Mouse (Mus musculus) kidney, embryonic 14.5 days (tissue): ENCODE results near the gene Homer2. TPM values are rescaled to one million over a fixed set of nuclear protein-coding genes. Genes with fewer than 3 reads are reported as not detected.

Source experiments
- ATAC-seq: fragments of 200-750 bp; cut with Nextera tagmentation; 2 replicates; pipeline ENCODE4 v1.8.0; 2017; ENCODE audit warnings: moderate number of reproducible peaks, mild to moderate bottlenecking, moderate TSS enrichment, moderate library complexity; ENCODE audit not compliant: low FRiP score, low TSS enrichment
- H3K27ac ChIP-seq: fragments of 300-500 bp; sonication (generic); 2 replicates; pipeline ENCODE4 v1.5.1; 2014; ENCODE audit warnings: low read depth, mild to moderate bottlenecking, low read length, moderate library complexity, mixed read lengths
- H3K27me3 ChIP-seq: fragments of 300-500 bp; sonication (generic); 2 replicates; pipeline ENCODE4 v1.6.1; 2014; ENCODE audit warnings: mild to moderate bottlenecking, low read length; ENCODE audit not compliant: control insufficient read depth, insufficient read depth
- H3K36me3 ChIP-seq: fragments of 300-500 bp; sonication (generic); 2 replicates; pipeline ENCODE4 v1.6.1; 2014; ENCODE audit warnings: low read length, mixed read lengths; ENCODE audit not compliant: control insufficient read depth, insufficient read depth
- H3K4me1 ChIP-seq: fragments of 300-500 bp; sonication (generic); 2 replicates; pipeline ENCODE4 v1.6.1; 2014; ENCODE audit warnings: low read length, mixed read lengths; ENCODE audit not compliant: control insufficient read depth, insufficient read depth
- H3K4me2 ChIP-seq: fragments of 300-500 bp; sonication (generic); replicated peaks from 2 replicates; pipeline ENCODE4 v1.6.1; 2014; ENCODE audit warnings: low read depth, mild to moderate bottlenecking, low read length
- H3K4me3 ChIP-seq: fragments of 300-500 bp; sonication (generic); 2 replicates; pipeline ENCODE4 v1.5.1; 2014; ENCODE audit warnings: mild to moderate bottlenecking, low read length
- H3K9ac ChIP-seq: fragments of 300-500 bp; sonication (generic); 2 replicates; pipeline ENCODE4 v1.6.1; 2014; ENCODE audit warnings: low read depth, mild to moderate bottlenecking, low read length, moderate library complexity
- H3K9me3 ChIP-seq: fragments of 300-500 bp; sonication (generic); 2 replicates; pipeline ENCODE4 v1.6.1; 2016; ENCODE audit warnings: low read length; ENCODE audit not compliant: control insufficient read depth
- WGBS: fragments of 180-500 bp; shearing (Covaris S2); extraction: QIAGEN DNeasy Blood & Tissue Kit; methylation state at CpG from one replicate; pipeline ENCODE4 v1.1.7; 2014; 5-methylcytosine and 5-hydroxymethylcytosine counted together
- polyA plus RNA-seq: library from polyadenylated mRNA; unstranded; fragments of >200 nt; fragmentation: Nextera tagmentation; extraction: Ambion mirVana; gene quantifications from 2 replicates; pipeline ENCODE4 v1.2.1, GENCODE M21; 2014

Gene Homer2
- polyA plus RNA-seq, 1 experiment from 2014 or later = 14.5 TPM

- no peaks in the 10 kb centered on the region for H3K36me3 ChIP-seq
- H3K27me3 ChIP-seq = no peaks in the 10 kb centered on the region
- H3K27ac ChIP-seq = no peak overlapping the region
- no peak overlapping the region for H3K9ac ChIP-seq
- H3K4me3 ChIP-seq = no peak overlapping the region
- 70% methylated on average over 8 of the region's 8 CpGs for WGBS
- no peaks in the 10 kb centered on the region for H3K4me1 ChIP-seq
- ATAC-seq = no peak
- H3K4me2 ChIP-seq = no peak overlapping the region
- H3K9me3 ChIP-seq = no peaks in the 10 kb centered on the region
These were observed 147.0 kb downstream of the Homer2 start for GRCm38 (mm10) chr7:81560101-81561049.

DNA sequence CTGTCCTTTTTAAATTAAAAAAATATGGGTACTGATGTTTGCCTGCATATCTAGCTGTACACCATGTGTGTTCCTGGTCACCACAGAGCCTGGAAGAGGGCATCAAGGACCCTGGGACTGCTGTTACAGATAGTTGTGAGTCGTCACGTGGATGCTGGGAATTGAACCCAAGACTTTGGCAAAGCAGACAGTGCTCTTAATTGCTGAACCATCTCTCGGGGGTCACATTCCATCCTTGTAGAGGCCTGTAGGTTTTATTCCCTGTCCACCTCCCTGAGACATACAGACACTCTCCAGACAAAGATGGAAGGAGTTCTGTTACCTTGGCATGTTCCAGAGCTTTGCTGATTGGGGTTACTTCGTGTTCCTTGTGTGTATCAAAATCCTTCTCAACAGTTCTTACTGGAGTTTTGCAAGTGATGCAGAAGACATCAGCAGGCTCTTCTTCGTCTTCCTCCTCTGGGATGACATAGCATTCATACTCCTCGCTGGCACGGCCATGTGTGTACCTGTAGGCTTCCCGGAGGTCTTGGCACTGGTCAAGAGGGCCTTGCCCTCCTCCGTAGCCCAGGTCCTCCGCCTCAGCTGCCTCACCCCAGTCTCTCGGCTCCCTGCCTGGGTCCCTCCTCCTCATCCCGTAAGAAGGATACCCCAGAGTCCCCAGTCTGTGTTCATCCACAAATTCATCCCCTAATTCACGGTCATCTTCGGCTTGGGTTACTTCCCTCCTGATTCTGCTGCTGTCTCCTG lies 147.9 kb downstream of the Homer2 start:
- WGBS = 88% methylated on average over 14 of the region's 14 CpGs
- no peak for ATAC-seq
- Histone ChIP-seq H3K9ac (no peak overlapping the region), H3K4me2 (no peak overlapping the region), H3K27me3 (no peaks in the 10 kb centered on the region), H3K9me3 (no peaks in the 10 kb centered on the region), H3K36me3 (no peaks in the 10 kb centered on the region), H3K27ac (no peak overlapping the region), H3K4me1 (no peaks in the 10 kb centered on the region), H3K4me3 (no peak overlapping the region)

GRCm38 (mm10) chr7:81557985-81558360 lies 149.4 kb downstream of the Homer2 start:
- 71% methylated on average over 4 of the region's 4 CpGs for WGBS
- Histone ChIP-seq H3K4me3 (no peak overlapping the region), H3K27ac (no peak overlapping the region), H3K9ac (no peak overlapping the region), H3K4me2 (no peak overlapping the region), H3K9me3 (no peaks in the 10 kb centered on the region), H3K4me1 (no peaks in the 10 kb centered on the region), H3K36me3 (no peaks in the 10 kb centered on the region), H3K27me3 (no peaks in the 10 kb centered on the region)
- ATAC-seq = no peak

DNA sequence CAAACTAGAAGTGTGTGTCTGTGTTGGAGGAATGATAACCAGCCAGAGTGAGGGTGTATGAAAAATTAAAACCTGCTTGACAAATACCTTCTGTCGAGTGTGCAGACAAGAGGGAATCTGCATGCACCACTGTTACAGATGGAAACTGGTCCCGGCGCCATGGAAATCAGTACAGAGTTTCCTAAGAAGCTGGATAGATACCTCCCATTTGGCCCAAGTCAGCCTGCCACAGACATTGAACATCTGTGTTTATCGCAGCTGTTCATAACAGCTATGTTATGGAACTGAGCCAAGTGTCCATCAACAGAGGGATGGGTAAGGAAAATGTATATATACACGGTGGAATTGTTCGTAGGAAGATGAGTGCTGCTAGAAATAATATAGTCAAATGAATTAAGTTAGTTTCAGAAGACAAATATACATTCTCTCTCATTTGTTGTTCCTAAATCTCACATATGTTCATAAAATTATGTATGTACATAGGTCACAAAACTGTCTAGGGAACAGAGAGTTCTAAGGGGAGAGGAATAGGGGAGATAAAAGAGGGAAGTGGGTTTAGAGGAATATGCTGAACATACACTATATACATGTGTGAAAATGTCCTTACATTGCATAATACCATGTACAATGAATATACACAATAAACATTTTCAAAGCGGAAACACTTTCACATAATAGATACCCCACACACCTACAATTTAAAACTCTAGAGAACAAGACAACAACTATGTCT lies 149.9 kb downstream of the Homer2 start:
- no peak overlapping the region for H3K4me2 ChIP-seq

GRCm38 (mm10) chr7:81556839-81557238 lies 150.5 kb downstream of the Homer2 start:
- Histone ChIP-seq H3K27me3 (no peaks in the 10 kb centered on the region), H3K4me2 (no peak overlapping the region), H3K36me3 (no peaks in the 10 kb centered on the region), H3K4me1 (no peaks in the 10 kb centered on the region), H3K27ac (no peak overlapping the region), H3K9me3 (no peaks in the 10 kb centered on the region), H3K9ac (no peak overlapping the region), H3K4me3 (no peak overlapping the region)
- no peak for ATAC-seq
- 87% methylated on average over 4 of the region's 4 CpGs for WGBS

More for the DNA sequence above, 149.9 kb downstream of the Homer2 start:
- WGBS = 73% methylated on average over 7 of the region's 7 CpGs
- no peaks in the 10 kb centered on the region for H3K36me3 ChIP-seq
- no peaks in the 10 kb centered on the region for H3K9me3 ChIP-seq
- ATAC-seq = no peak
- no peaks in the 10 kb centered on the region for H3K27me3 ChIP-seq
- no peak overlapping the region for H3K9ac ChIP-seq
- H3K27ac ChIP-seq = no peak overlapping the region
- no peak overlapping the region for H3K4me3 ChIP-seq
- H3K4me1 ChIP-seq = no peaks in the 10 kb centered on the region

GRCm38 (mm10) chr7:81554369-81554768 lies 153.0 kb downstream of the Homer2 start:
- Histone ChIP-seq H3K27ac (no peak overlapping the region), H3K27me3 (no peaks in the 10 kb centered on the region), H3K4me2 (no peak overlapping the region), H3K9me3 (no peaks in the 10 kb centered on the region), H3K4me1 (no peaks in the 10 kb centered on the region), H3K9ac (no peak overlapping the region), H3K4me3 (no peak overlapping the region), H3K36me3 (no peaks in the 10 kb centered on the region)
- no peak for ATAC-seq
- 87% methylated on average over 2 of the region's 2 CpGs for WGBS

GRCm38 (mm10) chr7:81553589-81553988 lies 153.7 kb downstream of the Homer2 start:
- H3K27me3 ChIP-seq = no peaks in the 10 kb centered on the region
- no peak for ATAC-seq
- no peak overlapping the region for H3K4me3 ChIP-seq
- no peaks in the 10 kb centered on the region for H3K9me3 ChIP-seq
- no peaks in the 10 kb centered on the region for H3K36me3 ChIP-seq
- whole genome bisulfite sequencing = 59% methylated on average over 4 of the region's 4 CpGs
- H3K4me1 ChIP-seq = no peaks in the 10 kb centered on the region
- no peak overlapping the region for H3K4me2 ChIP-seq
- H3K9ac ChIP-seq = no peak overlapping the region
- no peak overlapping the region for H3K27ac ChIP-seq
